Mouse (Mus musculus) lung, postnatal 0 days (tissue): ENCODE measurements around the gene Cdr1. TPM values are rescaled to one million over a fixed set of nuclear protein-coding genes. Genes with fewer than 3 reads are reported as not detected.

Source experiments
- ATAC-seq: fragments of 200-750 bp; cut with Nextera tagmentation; 2 replicates; pipeline ENCODE4 v1.8.0; 2017; ENCODE audit warnings: moderate library complexity
- DNase-seq: peaks from one replicate; pipeline ENCODE4 v3.0.0-alpha.2; 2016; ENCODE audit warnings: low spot score
- H3K27ac ChIP-seq: fragments of 300-500 bp; sonication (generic); 2 replicates; pipeline ENCODE4 v1.5.1; 2014; ENCODE audit warnings: antibody characterized with exemption, mild to moderate bottlenecking, low read length, mixed read lengths
- H3K27me3 ChIP-seq: fragments of 300-500 bp; sonication (generic); replicated peaks from 2 replicates; pipeline ENCODE4 v1.6.1; 2014; ENCODE audit warnings: low read length, mixed read lengths; ENCODE audit not compliant: insufficient read depth
- H3K36me3 ChIP-seq: fragments of 300-500 bp; sonication (generic); 2 replicates; pipeline ENCODE4 v1.6.1; 2014; ENCODE audit warnings: low read length, mixed read lengths; ENCODE audit not compliant: insufficient read depth
- H3K4me1 ChIP-seq: fragments of 300-500 bp; sonication (generic); 2 replicates; pipeline ENCODE4 v1.6.1; 2014; ENCODE audit warnings: antibody characterized with exemption, low read depth, low read length, mixed read lengths; ENCODE audit not compliant: insufficient read depth
- H3K4me2 ChIP-seq: fragments of 300-500 bp; sonication (generic); replicated peaks from 2 replicates; pipeline ENCODE4 v1.6.1; 2014; ENCODE audit warnings: low read depth, mild to moderate bottlenecking, low read length, moderate library complexity, mixed read lengths
- H3K4me3 ChIP-seq: fragments of 300-500 bp; sonication (generic); 2 replicates; pipeline ENCODE4 v1.5.1; 2014; ENCODE audit warnings: low read depth, low read length
- H3K9ac ChIP-seq: fragments of 300-500 bp; sonication (generic); replicated peaks from 2 replicates; pipeline ENCODE4 v1.6.1; 2014; ENCODE audit warnings: low read depth, mild to moderate bottlenecking
- H3K9me3 ChIP-seq: fragments of 300-500 bp; sonication (generic); 2 replicates; pipeline ENCODE4 v1.6.1; 2016; ENCODE audit warnings: low read length, mixed read lengths
- CTCF ChIP-seq: IDR thresholded peaks from 2 replicates; pipeline ENCODE4 v1.5.1; 2016; ENCODE audit warnings: antibody characterized with exemption, mild to moderate bottlenecking
- EP300 ChIP-seq: IDR thresholded peaks from 2 replicates; pipeline ENCODE4 v1.6.1; 2016; ENCODE audit warnings: antibody characterized with exemption, mild to moderate bottlenecking, control low read depth
- WGBS: fragments of 180-500 bp; shearing (Covaris S2); extraction: QIAGEN DNeasy Blood & Tissue Kit; methylation state at CpG from one replicate; pipeline ENCODE4 v1.1.7; 2014; 5-methylcytosine and 5-hydroxymethylcytosine counted together
- polyA plus RNA-seq: library from polyadenylated mRNA; unstranded; fragments of >200 nt; fragmentation: Nextera tagmentation; extraction: Ambion mirVana; gene quantifications from 2 replicates; pipeline ENCODE4 v1.2.1, GENCODE M21; 2015

Gene Cdr1
- not detected in 2 replicates for polyA plus RNA-seq

DNA sequence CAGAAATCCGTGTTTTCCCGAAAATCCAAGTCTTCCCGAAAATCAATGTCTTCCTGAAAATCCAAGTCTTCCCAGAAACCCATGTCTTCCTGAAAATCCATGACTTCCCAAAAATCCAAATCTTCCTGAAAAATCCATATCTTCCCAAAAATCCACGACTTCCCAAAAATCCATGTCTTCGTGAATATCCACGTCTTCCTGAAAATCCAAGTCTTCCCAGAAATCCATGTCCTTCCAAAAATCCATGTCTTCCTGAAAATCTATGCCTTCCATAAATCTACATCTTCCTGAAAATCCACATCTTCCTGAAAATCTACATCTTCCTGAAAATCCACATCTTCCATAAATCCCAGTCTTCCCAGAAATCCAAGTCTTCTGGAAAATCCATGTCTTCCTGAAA, at the start of gene Cdr1:
Cdr1 (minus strand) TSS at position 101 of the 400 bp plus-strand sequence.
- no peak for ATAC-seq
- Histone ChIP-seq H3K27me3 (no peaks in the 10 kb centered on the region), H3K4me1 (no peaks in the 10 kb centered on the region), H3K4me3 (no peak within 1 kb of the TSS), H3K36me3 (no peaks in the 10 kb centered on the region), H3K27ac (no peak within 1 kb of the TSS), H3K4me2 (no peak within 1 kb of the TSS), H3K9me3 (peaks cover 3% of the 10 kb centered on the region; the same call in 1 of the 2 replicates), H3K9ac (no peak within 1 kb of the TSS)
- 90% methylated on average over 6 of the region's 6 CpGs for WGBS
- DNase-seq, result no peak
- TF ChIP-seq CTCF, result no peak
- no peak for TF ChIP-seq EP300

DNA sequence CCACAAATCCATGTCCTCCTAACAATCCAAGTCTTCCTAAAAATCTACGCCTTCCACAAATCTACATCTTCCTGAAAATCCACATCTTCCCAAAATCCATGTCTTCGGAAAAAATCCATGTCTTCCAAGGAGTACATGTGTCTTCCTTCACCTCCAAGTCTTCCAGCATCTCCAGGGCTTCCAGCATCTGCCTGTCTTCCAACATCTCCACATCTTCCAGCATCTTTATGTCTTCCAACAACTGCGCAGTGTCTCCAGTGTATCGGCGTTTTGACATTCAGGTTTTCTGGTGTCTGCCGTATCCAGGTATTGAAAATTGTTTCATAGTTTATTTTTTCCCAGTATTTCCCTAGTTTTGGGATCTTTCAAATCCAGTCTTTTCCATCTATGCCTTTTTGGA, 511 bp upstream of the Cdr1 start:
- Histone ChIP-seq H3K4me3 (no peak overlapping the region), H3K9me3 (peaks cover 3% of the 10 kb centered on the region; the same call in 1 of the 2 replicates), H3K4me1 (no peaks in the 10 kb centered on the region), H3K27ac (no peak overlapping the region), H3K9ac (no peak overlapping the region), H3K4me2 (no peak overlapping the region), H3K36me3 (no peaks in the 10 kb centered on the region), H3K27me3 (no peaks in the 10 kb centered on the region)
- TF ChIP-seq EP300, result no peak
- no peak for TF ChIP-seq CTCF
- ATAC-seq (no peak), DNase-seq (no peak)
- 87% methylated on average over 6 of the region's 6 CpGs for WGBS

DNA sequence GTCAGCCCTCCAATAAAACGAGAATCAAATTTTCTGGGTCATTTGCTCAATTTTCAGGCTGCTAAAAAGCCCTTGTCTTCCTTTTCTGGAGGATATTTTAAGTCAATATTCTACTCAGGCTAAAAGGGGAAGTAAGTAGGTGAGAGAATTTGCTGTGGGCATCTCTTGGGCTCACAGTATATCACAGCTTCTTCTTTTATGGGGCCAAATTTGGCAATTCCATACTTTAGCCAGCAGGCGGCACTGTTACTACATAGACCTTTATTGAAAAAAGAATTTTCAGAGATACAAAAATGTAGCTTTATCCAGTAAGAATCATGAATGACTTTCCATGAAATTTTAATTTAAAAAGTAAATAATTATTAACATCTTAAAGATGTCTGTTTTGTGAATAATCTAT, 18.8 kb downstream of the Cdr1 start:
- no peaks in the 10 kb centered on the region for H3K27me3 ChIP-seq
- TF ChIP-seq EP300 (no peak), CTCF (peak; percentile 28)
- H3K4me2 ChIP-seq, result no peak overlapping the region
- H3K27ac ChIP-seq, result no peak overlapping the region
- H3K4me1 ChIP-seq, result no peaks in the 10 kb centered on the region
- H3K4me3 ChIP-seq, result no peak overlapping the region
- WGBS, result 34% methylated on average over 2 of the region's 2 CpGs
- no peaks in the 10 kb centered on the region for H3K9me3 ChIP-seq
- H3K9ac ChIP-seq, result no peak overlapping the region
- ATAC-seq (no peak), DNase-seq (no peak)
- H3K36me3 ChIP-seq, result no peaks in the 10 kb centered on the region

DNA sequence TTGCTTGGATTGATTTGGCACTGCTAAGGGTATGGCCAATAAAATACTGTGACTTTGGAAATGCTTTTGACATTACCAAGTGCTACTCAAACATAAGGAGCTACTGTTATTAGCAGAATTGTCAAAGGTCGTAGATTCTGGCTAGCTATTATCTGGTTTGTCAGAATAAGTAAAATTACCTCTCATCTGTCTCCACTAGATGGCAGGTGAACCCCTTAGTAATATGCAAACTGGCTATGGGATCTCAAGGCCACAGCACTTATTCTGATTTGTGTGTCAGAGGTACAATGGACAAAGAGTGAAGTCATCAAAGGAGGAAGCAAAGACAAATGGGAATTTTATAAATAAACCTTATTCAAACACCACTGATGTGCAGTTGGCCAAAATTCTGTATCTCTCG, 24.1 kb downstream of the Cdr1 start:
- DNase-seq (no peak), ATAC-seq (no peak)
- Histone ChIP-seq H3K27ac (no peak overlapping the region), H3K9ac (no peak overlapping the region), H3K27me3 (no peaks in the 10 kb centered on the region), H3K4me2 (no peak overlapping the region), H3K4me1 (no peaks in the 10 kb centered on the region), H3K9me3 (no peaks in the 10 kb centered on the region), H3K4me3 (no peak overlapping the region), H3K36me3 (no peaks in the 10 kb centered on the region)
- 30% methylated on average over 2 of the region's 2 CpGs for WGBS
- TF ChIP-seq CTCF (no peak), EP300 (no peak)

DNA sequence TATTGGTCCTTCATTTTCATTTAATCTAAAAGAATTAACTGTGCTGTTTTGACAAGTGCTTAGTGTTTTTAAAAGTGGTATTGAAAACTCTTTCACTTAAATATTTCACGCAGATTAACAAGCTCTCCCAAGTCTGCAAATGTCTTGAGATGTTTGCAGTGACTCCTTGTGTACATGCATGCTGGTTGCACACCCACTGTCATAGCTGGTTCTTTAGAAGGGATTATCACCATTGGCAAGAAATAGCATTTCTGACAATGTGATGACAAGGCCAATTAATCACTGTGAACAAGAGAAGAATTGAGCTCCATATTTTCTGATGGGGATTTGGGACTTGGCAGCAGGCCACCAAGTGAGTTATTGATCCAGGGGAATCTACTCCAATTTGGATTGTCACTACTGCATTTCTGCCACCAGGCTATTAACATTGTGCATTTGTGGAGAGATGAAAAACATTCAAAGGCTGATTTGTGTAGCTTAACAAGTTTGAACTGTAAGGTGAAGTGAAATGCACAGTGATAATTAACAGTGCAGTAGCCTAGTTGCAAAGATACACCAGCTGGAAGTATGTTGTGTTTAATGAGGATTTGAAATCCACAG, 30.6 kb downstream of the Cdr1 start:
- TF ChIP-seq EP300 (no peak), CTCF (no peak)
- ATAC-seq, result no peak

GRCm38 (mm10) chrX:61154246-61154645, 31.1 kb downstream of the Cdr1 start:
- H3K4me1 ChIP-seq, result no peaks in the 10 kb centered on the region
- H3K9me3 ChIP-seq, result no peaks in the 10 kb centered on the region
- TF ChIP-seq EP300, result no peak
- no peak for TF ChIP-seq CTCF
- WGBS, result 80% methylated on average over 3 of the region's 3 CpGs
- no peaks in the 10 kb centered on the region for H3K36me3 ChIP-seq
- H3K9ac ChIP-seq, result no peak overlapping the region
- no peak overlapping the region for H3K4me3 ChIP-seq
- H3K27me3 ChIP-seq, result no peaks in the 10 kb centered on the region
- H3K27ac ChIP-seq, result no peak overlapping the region
- ATAC-seq (no peak), DNase-seq (no peak)
- no peak overlapping the region for H3K4me2 ChIP-seq

More for the DNA sequence above, 30.6 kb downstream of the Cdr1 start:
- no peak for DNase-seq
- no peak overlapping the region for H3K27ac ChIP-seq
- WGBS, result 63% methylated on average over 1 of the region's 1 CpGs
- no peaks in the 10 kb centered on the region for H3K27me3 ChIP-seq
- H3K4me3 ChIP-seq, result no peak overlapping the region
- no peaks in the 10 kb centered on the region for H3K9me3 ChIP-seq
- no peaks in the 10 kb centered on the region for H3K4me1 ChIP-seq
- H3K9ac ChIP-seq, result no peak overlapping the region
- no peaks in the 10 kb centered on the region for H3K36me3 ChIP-seq
- no peak overlapping the region for H3K4me2 ChIP-seq

- no peak overlapping the region for H3K27ac ChIP-seq
- no peaks in the 10 kb centered on the region for H3K27me3 ChIP-seq
- no peak for ATAC-seq
- TF ChIP-seq EP300, result no peak
- no peak for TF ChIP-seq CTCF
- no peak overlapping the region for H3K4me2 ChIP-seq
- no peaks in the 10 kb centered on the region for H3K4me1 ChIP-seq
- H3K36me3 ChIP-seq, result no peaks in the 10 kb centered on the region
- no peaks in the 10 kb centered on the region for H3K9me3 ChIP-seq
- 13% methylated on average over 2 of the region's 2 CpGs for WGBS
- H3K4me3 ChIP-seq, result no peak overlapping the region
- no peak for DNase-seq
- H3K9ac ChIP-seq, result no peak overlapping the region
These were observed 38.8 kb downstream of the Cdr1 start for GRCm38 (mm10) chrX:61146569-61146968.
